Mouse (Mus musculus): ENCODE results near the gene Marcksl1. TPM values are rescaled to one million over a fixed set of nuclear protein-coding genes. Genes with fewer than 3 reads are reported as not detected.
A peak's percentile ranks its signal among the peaks of the same experiment; 100 is the strongest.
"Not testable (repeated sequence)": the region's sequence is repeated elsewhere in the genome, so short reads cannot be mapped to it uniquely, and the experiment has no call there.

Marcksl1 gene
- polyA plus RNA-seq, 1 experiment from 2014 or later, result 1,023 TPM

- Histone ChIP-seq H3K4me1 (peaks cover 50% of the 10 kb centered on the region), H3K27me3 (no peaks in the 10 kb centered on the region), H3K4me3 (no peak overlapping the region), H3K27ac (0 out of 2 replicates have a peak overlapping the region, but pooled peaks have one; percentile 39), H3K4me2 (no peak overlapping the region), H3K9me3 (no peaks in the 10 kb centered on the region), H3K9ac (peak overlapping the region; percentile 46; the same call in 1 of the 2 replicates), H3K36me3 (peaks cover 16% of the 10 kb centered on the region)
- 20% methylated on average over 6 of the region's 6 CpGs for WGBS
- no peak for ATAC-seq (ENCODE audit: insufficient number of reproducible peaks, insufficient read depth, low FRiP score, low TSS enrichment, low read depth)
Measured at GRCm38 (mm10) chr4:129511413-129512096, 1.8 kb upstream of the Marcksl1 start.

GRCm38 (mm10) chr4:129513891-129514290, 510 bp downstream of the Marcksl1 start:
- H3K4me3 ChIP-seq, result peak overlapping the region; percentile 99
- peak overlapping the region; percentile 100 for H3K9ac ChIP-seq
- peaks cover 38% of the 10 kb centered on the region for H3K36me3 ChIP-seq
- no peaks in the 10 kb centered on the region for H3K27me3 ChIP-seq
- WGBS, result under 1% methylated on average over 47 of the region's 57 CpGs
- H3K27ac ChIP-seq, result peak overlapping the region; percentile 97
- H3K4me1 ChIP-seq, result peaks cover 53% of the 10 kb centered on the region
- no peaks in the 10 kb centered on the region for H3K9me3 ChIP-seq
- H3K4me2 ChIP-seq, result peak overlapping the region; percentile 82
- ATAC-seq (ENCODE audit: insufficient number of reproducible peaks, insufficient read depth, low FRiP score, low TSS enrichment, low read depth), result peak; percentile 12

GRCm38 (mm10) chr4:129514300-129514898, 1.0 kb downstream of the Marcksl1 start:
- Histone ChIP-seq H3K9me3 (no peaks in the 10 kb centered on the region), H3K4me1 (peaks cover 47% of the 10 kb centered on the region), H3K9ac (peak overlapping the region; percentile 100), H3K4me2 (peak overlapping the region; percentile 82), H3K4me3 (peak overlapping the region; percentile 99), H3K36me3 (peaks cover 40% of the 10 kb centered on the region), H3K27me3 (no peaks in the 10 kb centered on the region), H3K27ac (peak overlapping the region; percentile 97)
- peak; percentile 28 for ATAC-seq (ENCODE audit: insufficient number of reproducible peaks, insufficient read depth, low FRiP score, low TSS enrichment, low read depth)
- under 1% methylated on average over 35 of the region's 35 CpGs for WGBS

- Histone ChIP-seq H3K9ac (no peak overlapping the region), H3K27ac (peak overlapping the region; percentile 85), H3K4me3 (peak overlapping the region; percentile 3; the same call in 1 of the 2 replicates), H3K36me3 (peaks cover 66% of the 10 kb centered on the region), H3K27me3 (no peaks in the 10 kb centered on the region), H3K4me2 (peak overlapping the region; percentile 35), H3K9me3 (no peaks in the 10 kb centered on the region), H3K4me1 (peaks cover 32% of the 10 kb centered on the region)
- ATAC-seq (ENCODE audit: insufficient number of reproducible peaks, insufficient read depth, low FRiP score, low TSS enrichment, low read depth), result no peak
- WGBS, result 34% methylated on average over 2 of the region's 2 CpGs
Measured at GRCm38 (mm10) chr4:129516925-129517324, 3.5 kb downstream of the Marcksl1 start.

- Histone ChIP-seq H3K9me3 (no peaks in the 10 kb centered on the region), H3K4me3 (no peak overlapping the region), H3K4me2 (no peak overlapping the region), H3K27ac (no peak overlapping the region), H3K36me3 (peaks cover 82% of the 10 kb centered on the region), H3K4me1 (peaks cover 19% of the 10 kb centered on the region), H3K9ac (no peak overlapping the region), H3K27me3 (no peaks in the 10 kb centered on the region)
- ATAC-seq (ENCODE audit: insufficient number of reproducible peaks, insufficient read depth, low FRiP score, low TSS enrichment, low read depth), result no peak
- 91% methylated on average over 8 of the region's 8 CpGs for WGBS
Measured at GRCm38 (mm10) chr4:129518519-129518918, 5.1 kb downstream of the Marcksl1 start.

- H3K36me3 ChIP-seq, result peaks cover 90% of the 10 kb centered on the region
- H3K27ac ChIP-seq, result no peak overlapping the region
- ATAC-seq (ENCODE audit: insufficient number of reproducible peaks, insufficient read depth, low FRiP score, low TSS enrichment, low read depth), result no peak
- H3K27me3 ChIP-seq, result no peaks in the 10 kb centered on the region
- no peak overlapping the region for H3K9ac ChIP-seq
- H3K4me3 ChIP-seq, result no peak overlapping the region
- H3K4me1 ChIP-seq, result no peaks in the 10 kb centered on the region
- 85% methylated on average over 5 of the region's 5 CpGs for WGBS
- H3K9me3 ChIP-seq, result no peaks in the 10 kb centered on the region
- H3K4me2 ChIP-seq, result no peak overlapping the region
Measured at GRCm38 (mm10) chr4:129525338-129525737, 12.0 kb downstream of the Marcksl1 start.

GRCm38 (mm10) chr4:129525889-129526288, 12.5 kb downstream of the Marcksl1 start:
- Histone ChIP-seq H3K4me1 (no peaks in the 10 kb centered on the region), H3K4me3 (no peak overlapping the region), H3K36me3 (peaks cover 90% of the 10 kb centered on the region), H3K27ac (no peak overlapping the region), H3K9me3 (no peaks in the 10 kb centered on the region), H3K9ac (no peak overlapping the region), H3K27me3 (no peaks in the 10 kb centered on the region), H3K4me2 (no peak overlapping the region)
- WGBS, result 85% methylated on average over 3 of the region's 3 CpGs
- ATAC-seq (ENCODE audit: insufficient number of reproducible peaks, insufficient read depth, low FRiP score, low TSS enrichment, low read depth), result no peak

- H3K4me1 ChIP-seq; H3K27ac ChIP-seq; H3K4me2 ChIP-seq; H3K9ac ChIP-seq; ATAC-seq (ENCODE audit: insufficient number of reproducible peaks, insufficient read depth, low FRiP score, low TSS enrichment, low read depth); H3K27me3 ChIP-seq; H3K4me3 ChIP-seq; H3K9me3 ChIP-seq: not testable (repeated sequence)
- WGBS, result 92% methylated on average over 6 of the region's 6 CpGs
- H3K36me3 ChIP-seq, result peaks cover 85% of the 10 kb centered on the region
Measured at GRCm38 (mm10) chr4:129528901-129529300, 15.5 kb downstream of the Marcksl1 start.

- Histone ChIP-seq H3K4me1 (peaks cover 9% of the 10 kb centered on the region), H3K4me3 (no peak overlapping the region), H3K9ac (no peak overlapping the region), H3K27ac (no peak overlapping the region), H3K4me2 (no peak overlapping the region), H3K9me3 (no peaks in the 10 kb centered on the region), H3K27me3 (no peaks in the 10 kb centered on the region), H3K36me3 (peaks cover 39% of the 10 kb centered on the region)
- ATAC-seq (ENCODE audit: insufficient number of reproducible peaks, insufficient read depth, low FRiP score, low TSS enrichment, low read depth), result no peak
- WGBS, result 94% methylated on average over 6 of the region's 6 CpGs
Measured at GRCm38 (mm10) chr4:129540012-129540411, 26.6 kb downstream of the Marcksl1 start.

GRCm38 (mm10) chr4:129541868-129542591, 28.6 kb downstream of the Marcksl1 start:
- ATAC-seq (ENCODE audit: insufficient number of reproducible peaks, insufficient read depth, low FRiP score, low TSS enrichment, low read depth), result no peak
- under 1% methylated on average over 30 of the region's 30 CpGs for WGBS
- Histone ChIP-seq H3K27ac (peak overlapping the region; percentile 85), H3K9ac (peak overlapping the region; percentile 91), H3K4me1 (peaks cover 9% of the 10 kb centered on the region), H3K9me3 (no peaks in the 10 kb centered on the region), H3K4me3 (peak overlapping the region; percentile 78), H3K4me2 (peak overlapping the region; percentile 72), H3K36me3 (peaks cover 23% of the 10 kb centered on the region), H3K27me3 (no peaks in the 10 kb centered on the region)

- under 1% methylated on average over 46 of the region's 46 CpGs for WGBS
- peaks cover 9% of the 10 kb centered on the region for H3K4me1 ChIP-seq
- no peaks in the 10 kb centered on the region for H3K27me3 ChIP-seq
- no peaks in the 10 kb centered on the region for H3K9me3 ChIP-seq
- H3K27ac ChIP-seq, result peak within 1 kb of the TSS; percentile 85
- H3K9ac ChIP-seq, result peak within 1 kb of the TSS; percentile 91
- H3K4me2 ChIP-seq, result peak within 1 kb of the TSS; percentile 72
- ATAC-seq (ENCODE audit: insufficient number of reproducible peaks, insufficient read depth, low FRiP score, low TSS enrichment, low read depth), result peak; percentile 99
- peaks cover 17% of the 10 kb centered on the region for H3K36me3 ChIP-seq
- peak within 1 kb of the TSS; percentile 78 for H3K4me3 ChIP-seq
Measured at GRCm38 (mm10) chr4:129542592-129543141, 29.3 kb downstream of the Marcksl1 start, which contains the start of gene Hdac1. Gene Hdac1, minus strand, starts transcription at chr4:129542713.
